Mouse (Mus musculus) embryonic facial prominence, embryonic 10.5 days (tissue): ENCODE results near the gene Clca3a1. TPM values are rescaled to one million over a fixed set of nuclear protein-coding genes. Genes with fewer than 3 reads are reported as not detected.
A peak's percentile ranks its signal among the peaks of the same experiment; 100 is the strongest.

Experiments used
- DNase-seq: peaks from one replicate; pipeline ENCODE4 v3.0.0-alpha.2; 2017; ENCODE audit warnings: low spot score
- H3K27ac ChIP-seq: fragments of 300-500 bp; sonication (generic); replicated peaks from 2 replicates; pipeline ENCODE4 v1.5.1; 2016; ENCODE audit warnings: mild to moderate bottlenecking
- H3K27me3 ChIP-seq: fragments of 300-500 bp; sonication (generic); replicated peaks from 2 replicates; pipeline ENCODE4 v1.6.1; 2016; ENCODE audit warnings: low read depth, mild to moderate bottlenecking; ENCODE audit not compliant: poor library complexity, severe bottlenecking
- H3K36me3 ChIP-seq: fragments of 300-500 bp; sonication (generic); replicated peaks from 2 replicates; pipeline ENCODE4 v1.6.1; 2016; ENCODE audit warnings: mild to moderate bottlenecking, moderate library complexity
- H3K4me1 ChIP-seq: fragments of 300-500 bp; sonication (generic); 2 replicates; pipeline ENCODE4 v1.6.1; 2016
- H3K4me3 ChIP-seq: fragments of 300-500 bp; sonication (generic); 2 replicates; pipeline ENCODE4 v1.5.1; 2016; ENCODE audit warnings: mild to moderate bottlenecking, moderate library complexity
- H3K9me3 ChIP-seq: fragments of 300-500 bp; sonication (generic); 2 replicates; pipeline ENCODE4 v1.6.1; 2016; ENCODE audit warnings: mild to moderate bottlenecking
- WGBS: fragments of 180-500 bp; shearing (Covaris S2); methylation state at CpG from one replicate; pipeline ENCODE4 v1.1.7; 2016; 5-methylcytosine and 5-hydroxymethylcytosine counted together
- polyA plus RNA-seq: library from polyadenylated mRNA; unstranded; fragments of >200 nt; fragmentation: Nextera tagmentation; extraction: Ambion mirVana; gene quantifications from 2 replicates; pipeline ENCODE4 v1.2.1, GENCODE M21; 2016

The Clca3a1 gene
- polyA plus RNA-seq, 1 experiment from 2014 or later, result not detected

DNA sequence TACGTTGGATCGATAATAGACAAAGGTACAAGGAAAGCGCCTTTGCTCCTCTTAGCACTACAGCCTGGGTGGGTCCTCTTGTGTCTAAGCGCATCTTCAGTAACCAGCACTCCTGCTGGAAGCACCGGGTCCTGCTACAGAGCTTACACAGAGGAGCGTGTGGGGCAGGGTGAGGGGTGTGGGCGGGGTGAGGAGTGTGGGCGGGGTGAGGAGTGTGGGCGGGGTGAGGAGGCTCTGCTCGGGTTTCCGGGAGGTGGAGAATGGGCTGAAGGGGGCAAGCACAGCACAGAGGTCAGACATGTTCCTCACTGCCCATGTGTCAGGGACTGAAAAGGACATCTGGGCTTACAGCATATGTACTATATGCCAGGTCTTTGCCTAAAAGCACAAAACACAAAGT is 71.5 kb downstream of the Clca3a1 start:
- Histone ChIP-seq H3K36me3 (peaks cover 34% of the 10 kb centered on the region), H3K4me1 (peaks cover 6% of the 10 kb centered on the region), H3K27ac (no peak overlapping the region), H3K9me3 (no peaks in the 10 kb centered on the region), H3K4me3 (no peak overlapping the region), H3K27me3 (no peaks in the 10 kb centered on the region)
- peak; percentile 86 for DNase-seq
- 12% methylated on average over 11 of the region's 11 CpGs for WGBS

DNA sequence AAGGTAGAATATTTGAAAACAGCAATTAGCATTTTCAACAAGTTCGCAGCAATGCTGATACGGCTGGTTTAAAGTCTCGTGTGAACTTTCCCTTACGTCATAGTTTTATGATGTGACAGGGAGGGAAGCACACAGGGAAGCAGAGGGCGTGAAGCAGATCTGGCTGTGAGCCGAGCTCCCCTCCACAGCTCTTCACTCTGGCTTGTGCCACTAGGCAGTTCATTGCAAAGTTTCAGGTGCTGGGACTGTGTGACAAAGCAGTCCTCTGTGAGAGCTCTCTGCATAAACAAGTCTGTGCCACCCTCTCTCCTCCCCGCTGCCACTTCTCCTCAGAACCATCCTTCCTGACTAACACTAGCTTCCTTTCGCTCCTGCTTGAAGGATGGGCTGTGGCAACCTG is 72.5 kb downstream of the Clca3a1 start:
- Histone ChIP-seq H3K4me1 (peaks cover 6% of the 10 kb centered on the region), H3K9me3 (no peaks in the 10 kb centered on the region), H3K4me3 (no peak overlapping the region), H3K27me3 (no peaks in the 10 kb centered on the region), H3K36me3 (peaks cover 25% of the 10 kb centered on the region), H3K27ac (no peak overlapping the region)
- DNase-seq, result no peak
- 88% methylated on average over 8 of the region's 8 CpGs for WGBS

DNA sequence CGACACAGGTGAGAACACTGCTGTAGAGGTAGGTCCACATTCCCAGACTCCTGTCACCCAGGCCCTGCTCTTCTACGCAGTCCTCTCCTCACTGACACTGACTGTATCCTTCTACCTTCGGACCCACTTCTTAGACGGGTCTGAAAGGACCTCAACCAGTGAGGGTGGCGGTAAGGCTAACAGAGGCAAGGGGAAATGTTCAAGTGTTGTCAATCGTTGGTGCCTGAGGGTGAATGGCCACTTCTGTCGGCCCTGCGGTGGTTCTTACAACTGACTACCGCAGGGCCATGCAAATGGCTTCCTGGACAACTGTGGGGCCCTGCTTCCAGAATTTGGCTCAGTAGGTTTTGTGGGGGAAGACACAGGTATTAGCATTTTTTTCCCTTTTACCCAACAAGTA is 73.2 kb downstream of the Clca3a1 start:
- 87% methylated on average over 9 of the region's 9 CpGs for WGBS
- H3K36me3 ChIP-seq, result peaks cover 18% of the 10 kb centered on the region
- H3K27me3 ChIP-seq, result no peaks in the 10 kb centered on the region
- no peak for DNase-seq
- H3K27ac ChIP-seq, result no peak overlapping the region
- no peak overlapping the region for H3K4me3 ChIP-seq
- no peaks in the 10 kb centered on the region for H3K9me3 ChIP-seq
- H3K4me1 ChIP-seq, result peaks cover 6% of the 10 kb centered on the region

- 90% methylated on average over 5 of the region's 5 CpGs for WGBS
These were observed 74.6 kb downstream of the Clca3a1 start for GRCm38 (mm10) chr3:144686146-144686545.

DNA sequence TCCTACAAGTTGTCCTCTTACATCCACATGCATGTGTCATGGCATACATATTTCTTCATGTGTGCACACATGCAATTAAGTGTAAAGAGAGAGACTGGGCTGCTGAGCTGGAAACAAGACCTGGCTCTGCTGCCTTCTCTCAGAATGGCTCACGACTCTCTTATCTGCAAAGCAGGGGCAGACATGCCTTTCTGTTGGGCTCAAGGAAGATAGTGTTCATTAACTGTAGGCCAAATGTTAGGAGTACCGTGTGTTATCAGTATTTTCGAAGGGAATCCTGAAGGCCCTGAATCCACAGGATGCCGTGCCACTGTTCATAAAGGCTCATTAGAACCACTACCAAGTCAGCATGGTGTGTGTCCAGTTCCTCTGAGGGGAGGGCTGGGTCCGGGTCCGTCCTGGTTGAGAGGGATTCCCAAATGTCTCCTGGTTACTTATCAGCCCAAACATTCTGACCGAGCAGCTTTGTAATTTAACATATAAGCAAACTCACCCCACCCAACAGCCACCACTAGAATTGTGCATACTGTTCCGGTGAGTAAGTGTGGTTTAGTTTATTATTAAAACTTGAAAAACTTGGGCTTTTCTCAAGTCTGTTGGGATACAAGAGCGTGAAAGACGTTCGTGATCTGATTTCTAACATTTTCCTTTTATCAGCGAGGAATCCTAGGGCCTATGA is 77.5 kb downstream of the Clca3a1 start:
- Histone ChIP-seq H3K4me3 (no peak overlapping the region), H3K4me1 (no peaks in the 10 kb centered on the region), H3K9me3 (no peaks in the 10 kb centered on the region), H3K27ac (no peak overlapping the region), H3K27me3 (no peaks in the 10 kb centered on the region), H3K36me3 (peaks cover 10% of the 10 kb centered on the region; the same call in 1 of the 2 replicates)
- no peak for DNase-seq
- 92% methylated on average over 12 of the region's 12 CpGs for WGBS

More at GRCm38 (mm10) chr3:144686146-144686545, 74.6 kb downstream of the Clca3a1 start:
- Histone ChIP-seq H3K27me3 (no peaks in the 10 kb centered on the region), H3K4me1 (peaks cover 6% of the 10 kb centered on the region), H3K9me3 (no peaks in the 10 kb centered on the region), H3K4me3 (no peak overlapping the region), H3K27ac (no peak overlapping the region), H3K36me3 (peaks cover 18% of the 10 kb centered on the region)
- DNase-seq, result no peak

GRCm38 (mm10) chr3:144681542-144681941 is 79.2 kb downstream of the Clca3a1 start:
- Histone ChIP-seq H3K4me1 (no peaks in the 10 kb centered on the region), H3K9me3 (no peaks in the 10 kb centered on the region), H3K36me3 (peaks cover 2% of the 10 kb centered on the region; the same call in 1 of the 2 replicates), H3K27me3 (no peaks in the 10 kb centered on the region), H3K27ac (no peak overlapping the region), H3K4me3 (no peak overlapping the region)
- no peak for DNase-seq
- WGBS, result 82% methylated on average over 5 of the region's 5 CpGs

- H3K4me1 ChIP-seq, result no peaks in the 10 kb centered on the region
- H3K27ac ChIP-seq, result no peak overlapping the region
- no peaks in the 10 kb centered on the region for H3K9me3 ChIP-seq
- no peak overlapping the region for H3K4me3 ChIP-seq
- DNase-seq, result no peak
- no peaks in the 10 kb centered on the region for H3K27me3 ChIP-seq
- no peaks in the 10 kb centered on the region for H3K36me3 ChIP-seq
- 87% methylated on average over 8 of the region's 8 CpGs for WGBS
These were observed 81.0 kb downstream of the Clca3a1 start for GRCm38 (mm10) chr3:144679701-144680159.

Other genes with a start within 250 kb of the Clca3a1 start
- 11.7 and 12.7 TPM in 2 replicates for gene Hs2st1, start 190.8 kb downstream of the Clca3a1 start, polyA plus RNA-seq
- gene Selenof, start 190.7 kb downstream of the Clca3a1 start, polyA plus RNA-seq, result 452 and 456 TPM in 2 replicates
- gene Sh3glb1, start 40.6 kb downstream of the Clca3a1 start, polyA plus RNA-seq, result 65.7 and 68.5 TPM in 2 replicates
- gene Clca3a2, start 58.5 kb upstream of the Clca3a1 start, polyA plus RNA-seq, result not detected in 2 replicates
- not detected in 2 replicates for gene Clca3b, start 88.4 kb upstream of the Clca3a1 start, polyA plus RNA-seq
- gene Clca4b, start 171.6 kb upstream of the Clca3a1 start, polyA plus RNA-seq, result not detected in 2 replicates
- gene Clca4a, start 214.1 kb upstream of the Clca3a1 start, polyA plus RNA-seq, result 0.05 TPM in 2 replicates